Mouse (Mus musculus): Measurements from ENCODE around the gene Ddx49.

Ddx49 gene

GRCm38 (mm10) chr8:70316511-70317504 lies 14.5 kb upstream of the Ddx49 start:
- DNase-seq (ENCODE audit: low read depth, low spot score) = peak; percentile 90

GRCm38 (mm10) chr8:70315624-70316510 lies 13.6 kb upstream of the Ddx49 start, which contains the start of gene Cers1:
Cers1 (plus strand) TSS chr8:70315775.
- DNase-seq (ENCODE audit: low read depth, low spot score) = peak; percentile 73

GRCm38 (mm10) chr8:70313399-70313798 lies 11.1 kb upstream of the Ddx49 start:
- DNase-seq (ENCODE audit: low read depth, low spot score) = no peak

GRCm38 (mm10) chr8:70309311-70309710 lies 7.0 kb upstream of the Ddx49 start:
- DNase-seq (ENCODE audit: low read depth, low spot score) = peak; percentile 51

- DNase-seq (ENCODE audit: low read depth, low spot score) = no peak
Observed at GRCm38 (mm10) chr8:70302901-70303300, 612 bp upstream of the Ddx49 start.

GRCm38 (mm10) chr8:70300881-70301280 lies 1.4 kb downstream of the Ddx49 start:
- no peak for DNase-seq (ENCODE audit: low read depth, low spot score)

GRCm38 (mm10) chr8:70293988-70294405 lies 8.3 kb downstream of the Ddx49 start:
- DNase-seq (ENCODE audit: low read depth, low spot score) = no peak

- no peak for DNase-seq (ENCODE audit: low read depth, low spot score)
Observed at GRCm38 (mm10) chr8:70286737-70287136, 15.6 kb downstream of the Ddx49 start.

- DNase-seq (ENCODE audit: low read depth, low spot score) = no peak
Observed at GRCm38 (mm10) chr8:70285304-70285703, 17.0 kb downstream of the Ddx49 start.

GRCm38 (mm10) chr8:70284421-70284820 lies 17.9 kb downstream of the Ddx49 start:
- DNase-seq (ENCODE audit: low read depth, low spot score) = no peak

GRCm38 (mm10) chr8:70283136-70284077 lies 18.9 kb downstream of the Ddx49 start:
- DNase-seq (ENCODE audit: low read depth, low spot score) = peak; percentile 17

- peak; percentile 94 for DNase-seq (ENCODE audit: low read depth, low spot score)
Observed at GRCm38 (mm10) chr8:70282603-70283135, 19.6 kb downstream of the Ddx49 start, which contains the start of gene Homer3. Homer3 (plus strand) TSS chr8:70282827.

GRCm38 (mm10) chr8:70281001-70281400 lies 21.3 kb downstream of the Ddx49 start:
- DNase-seq (ENCODE audit: low read depth, low spot score) = no peak

- no peak for DNase-seq (ENCODE audit: low read depth, low spot score)
Observed at GRCm38 (mm10) chr8:70279266-70279665, 23.0 kb downstream of the Ddx49 start.

GRCm38 (mm10) chr8:70278175-70278574 lies 24.1 kb downstream of the Ddx49 start:
- DNase-seq (ENCODE audit: low read depth, low spot score) = no peak

GRCm38 (mm10) chr8:70276476-70276875 lies 25.8 kb downstream of the Ddx49 start:
- DNase-seq (ENCODE audit: low read depth, low spot score) = no peak

- no peak for DNase-seq (ENCODE audit: low read depth, low spot score)
Observed at GRCm38 (mm10) chr8:70274350-70274749, 27.9 kb downstream of the Ddx49 start.

GRCm38 (mm10) chr8:70272949-70273348 lies 29.3 kb downstream of the Ddx49 start:
- DNase-seq (ENCODE audit: low read depth, low spot score) = no peak

GRCm38 (mm10) chr8:70268799-70269565 lies 33.3 kb downstream of the Ddx49 start:
- peak; percentile 28 for DNase-seq (ENCODE audit: low read depth, low spot score)

GRCm38 (mm10) chr8:70268311-70268710 lies 34.0 kb downstream of the Ddx49 start:
- no peak for DNase-seq (ENCODE audit: low read depth, low spot score)

Data from mesoderm, embryonic 11.5 days (tissue).